20 mouse cellular contexts compared by ENCODE assay signal in the genomic region with DNA sequence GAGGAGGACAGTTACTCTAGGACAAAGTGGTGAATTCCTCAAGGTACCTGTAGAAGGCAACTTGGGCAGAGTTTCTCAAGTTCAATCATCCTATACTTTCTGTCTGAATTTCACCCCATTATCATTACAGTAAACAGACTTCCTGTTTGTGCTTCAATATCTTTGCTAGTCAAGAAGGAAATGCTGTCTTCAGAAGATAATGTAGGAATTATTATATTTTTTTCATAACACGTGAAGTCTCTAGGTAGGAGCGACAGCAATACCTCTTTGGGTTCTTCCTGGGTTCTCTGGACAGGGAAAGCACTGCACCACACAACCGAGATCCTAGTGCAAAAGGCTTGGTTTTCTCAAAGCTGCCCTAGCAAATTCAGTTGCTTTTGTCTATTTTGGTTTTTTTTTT. TPM values are rescaled to one million over a fixed set of nuclear protein-coding genes. Genes with fewer than 3 reads are reported as not detected.
DNase-seq lines count a peak whose midpoint lies in the region; ATAC-seq and TF ChIP-seq lines count a peak whose summit lies in the region.
"Had no signal": no experiment of that assay in that cellular context is flagged by ENCODE, and none has a peak within 500 bp of the region (broad histone marks: within the 10 kb centered on the region; RNA-seq: fewer than 3 reads in every experiment).

No protein-coding gene starts in this region.

- no peak for DNase-seq in heart, postnatal 36 days
- peak; percentile 34 for DNase-seq in 416B (ENCODE audit: low read depth)
- DNase-seq in G1E (ENCODE audit: low spot score) = no peak
- no peak for DNase-seq in embryonic facial prominence, embryonic 14.5 days (ENCODE audit: low spot score)
- no peak for DNase-seq in gastrocnemius, postnatal 25 days
- DNase-seq in midbrain, embryonic 14.5 days = no peak
- DNase-seq: adrenal gland, postnatal 14 days; cerebellum, postnatal 10 days; gastrocnemius, postnatal 14 days; kidney, adult 8-10 months; kidney, postnatal 14 days; liver; retina, postnatal 1 day had no signal

- peaks cover 99% of the 10 kb centered on the region for H3K4me1 ChIP-seq in heart, embryonic 13.5 days
- H3K4me1 ChIP-seq in G1E (ENCODE audit: insufficient read depth, low read depth, low read length) = peaks cover 54% of the 10 kb centered on the region
- H3K4me1 ChIP-seq in embryonic facial prominence, embryonic 14.5 days (ENCODE audit: control insufficient read depth, insufficient read depth, low read length) = peaks cover 68% of the 10 kb centered on the region
- peaks cover 18% of the 10 kb centered on the region; the same call in 1 of the 2 replicates for H3K4me1 ChIP-seq in midbrain, embryonic 14.5 days (ENCODE audit: control insufficient read depth, insufficient read depth, low read length)

- H3K36me3 ChIP-seq in heart, embryonic 13.5 days = no peaks in the 10 kb centered on the region
- H3K36me3 ChIP-seq in G1E (replicated peaks) = no peaks in the 10 kb centered on the region
- H3K36me3 ChIP-seq in embryonic facial prominence, embryonic 14.5 days (ENCODE audit: control insufficient read depth, insufficient read depth, low read length) = no peaks in the 10 kb centered on the region
- no peaks in the 10 kb centered on the region for H3K36me3 ChIP-seq in midbrain, embryonic 14.5 days (ENCODE audit: control insufficient read depth, insufficient read depth, low read length)
- H3K36me3 ChIP-seq: hindbrain, embryonic 13.5 days had no signal

- H3K9me3 ChIP-seq in heart, embryonic 13.5 days = no peaks in the 10 kb centered on the region
- H3K9me3 ChIP-seq in G1E (replicated peaks) = no peaks in the 10 kb centered on the region
- no peaks in the 10 kb centered on the region for H3K9me3 ChIP-seq in embryonic facial prominence, embryonic 14.5 days (ENCODE audit: control insufficient read depth, low read length)
- H3K9me3 ChIP-seq in midbrain, embryonic 14.5 days (ENCODE audit: control insufficient read depth, low read length) = no peaks in the 10 kb centered on the region
- H3K9me3 ChIP-seq: hindbrain, embryonic 13.5 days had no signal

- TF ChIP-seq CTCF in G1E (IDR thresholded peaks at IDR 0.05; ENCODE audit: low read depth, low read length) = no peak

- no peak overlapping the region for H3K4me2 ChIP-seq in heart, embryonic 13.5 days
- H3K4me2 ChIP-seq in embryonic facial prominence, embryonic 14.5 days (ENCODE audit: low read depth, low read length) = no peak overlapping the region
- H3K4me2 ChIP-seq in midbrain, embryonic 14.5 days (ENCODE audit: low read length) = no peak overlapping the region
- H3K4me2 ChIP-seq: hindbrain, embryonic 13.5 days had no signal

- no peak overlapping the region; the same call in 1 of the 2 replicates for H3K9ac ChIP-seq in heart, embryonic 13.5 days
- H3K9ac ChIP-seq in embryonic facial prominence, embryonic 14.5 days (ENCODE audit: low read depth, low read length) = no peak overlapping the region
- no peak overlapping the region for H3K9ac ChIP-seq in midbrain, embryonic 14.5 days (replicated peaks; ENCODE audit: low read length)
- H3K9ac ChIP-seq: hindbrain, embryonic 13.5 days had no signal

- H3K27ac ChIP-seq in heart, embryonic 13.5 days (replicated peaks) = peak overlapping the region; percentile 97
- peak overlapping the region; percentile 98 for H3K27ac ChIP-seq in embryonic facial prominence, embryonic 14.5 days (replicated peaks; ENCODE audit: low read depth, low read length)
- H3K27ac ChIP-seq in midbrain, embryonic 14.5 days (replicated peaks; ENCODE audit: low read depth, low read length) = no peak overlapping the region
- H3K27ac ChIP-seq: hindbrain, embryonic 13.5 days; stomach, postnatal 0 days had no signal

- no peak for ATAC-seq in heart, embryonic 13.5 days (ENCODE audit: extremely low read depth, insufficient number of reproducible peaks, low FRiP score, low TSS enrichment)
- peak; percentile 8; the same call in 1 of the 2 replicates for ATAC-seq in G1E (ENCODE audit: extremely low read depth, insufficient number of reproducible peaks, low FRiP score, poor library complexity, severe bottlenecking)
- no peak for ATAC-seq in embryonic facial prominence, embryonic 14.5 days (ENCODE audit: low read depth)
- no peak for ATAC-seq in midbrain, embryonic 14.5 days (ENCODE audit: low FRiP score, low TSS enrichment)
- ATAC-seq: forebrain, embryonic 14.5 days; inflammation-experienced regulatory T-cells, adult 6 months; lung, postnatal 0 days; midbrain, embryonic 16.5 days had no signal

- H3K27me3 ChIP-seq in heart, embryonic 13.5 days (replicated peaks) = no peaks in the 10 kb centered on the region
- H3K27me3 ChIP-seq in G1E (ENCODE audit: insufficient read depth, low read length) = peaks cover 69% of the 10 kb centered on the region
- no peaks in the 10 kb centered on the region for H3K27me3 ChIP-seq in embryonic facial prominence, embryonic 14.5 days (replicated peaks; ENCODE audit: control insufficient read depth, insufficient read depth, low read length)
- no peaks in the 10 kb centered on the region for H3K27me3 ChIP-seq in midbrain, embryonic 14.5 days (ENCODE audit: control insufficient read depth, insufficient read depth, low read length)

- 69% methylated on average over 3 of the region's 3 CpGs for WGBS in heart, embryonic 13.5 days
- 89% methylated on average over 3 of the region's 3 CpGs for WGBS in embryonic facial prominence, embryonic 14.5 days
- WGBS in midbrain, embryonic 14.5 days = 93% methylated on average over 3 of the region's 3 CpGs

- intact Hi-C loops in heart, postnatal 36 days (cut with DNase I) = loop anchor here (5.0 kb wide), 1 partner anchor 54 kb away; no protein-coding TSS in a partner anchor

- no peak overlapping the region for H3K4me3 ChIP-seq in heart, embryonic 13.5 days
- no peak overlapping the region for H3K4me3 ChIP-seq in G1E (ENCODE audit: low read depth, low read length)
- no peak overlapping the region for H3K4me3 ChIP-seq in embryonic facial prominence, embryonic 14.5 days (ENCODE audit: low read depth, low read length)
- H3K4me3 ChIP-seq in midbrain, embryonic 14.5 days (replicated peaks; ENCODE audit: low read depth, low read length) = no peak overlapping the region
- H3K4me3 ChIP-seq: hindbrain, embryonic 13.5 days had no signal

RNA-seq across cellular contexts. Expression of a gene that starts 21.6 kb away (rescaled TPM):
- polyA plus RNA-seq in heart, embryonic 13.5 days (2015; fragmentation: Nextera tagmentation; extraction: Ambion mirVana) = 64.6 and 78.2 TPM in 2 replicates
- 1 to 10 TPM; 2.1 to 2.4 TPM for total RNA-seq in heart, postnatal 36 days (2021)
- total RNA-seq in G1E (2014; fragmentation: Nextera tagmentation) (not detected in 2 replicates), G1E (2017) (2.9 and 3.0 TPM in 2 replicates)
- 0.08 and 0.13 TPM in 2 replicates for polyA plus RNA-seq in G1E (2012)
- 32.5 and 48.4 TPM in 2 replicates for polyA plus RNA-seq in embryonic facial prominence, embryonic 14.5 days (2014; fragmentation: Nextera tagmentation; extraction: Ambion mirVana)
- total RNA-seq in gastrocnemius, postnatal 25 days (2021) = 1 to 10 TPM in 1 of 2 experiments, under 1 TPM in 1; 0.94 to 2.5 TPM
- 24.0 and 25.3 TPM in 2 replicates for polyA plus RNA-seq in midbrain, embryonic 14.5 days (2014; fragmentation: Nextera tagmentation; extraction: Ambion mirVana)

Comparison
In these comparisons a context has a peak if more than half of its experiments do, and no peak if none do; other contexts are left out.
1. RNA of a gene that starts 21.6 kb away (polyA plus RNA-seq): 64.6 to 78.2 TPM in heart, embryonic 13.5 days, 32.5 to 48.4 TPM in embryonic facial prominence, embryonic 14.5 days and 24.0 to 25.3 TPM in midbrain, embryonic 14.5 days; 0.08 to 0.13 TPM in G1E; every median in the first group is over 10 times any median in the second.